13 mouse cellular contexts compared by ENCODE assay signal in genomic region chr11:119208870-119209370, GRCm38 (mm10). TPM values are rescaled to one million over a fixed set of nuclear protein-coding genes. Genes with fewer than 3 reads are reported as not detected.
DNase-seq lines count a peak whose midpoint lies in the region; ATAC-seq and TF ChIP-seq lines count a peak whose summit lies in the region.
"Had no signal": no experiment of that assay in that cellular context is flagged by ENCODE, and none has a peak within 500 bp of the region (broad histone marks: within the 10 kb centered on the region; RNA-seq: fewer than 3 reads in every experiment).

No protein-coding gene starts in this region.

- no peak for TF ChIP-seq CTCF in E14TG2a.4 (conservative IDR thresholded peaks at IDR 0.05; ENCODE audit: low read length)

- DNase-seq in cerebellum, adult 11-12 months: peak; percentile 70
- no peak for DNase-seq in cerebellum, adult 9-11 months
- DNase-seq in hindbrain, embryonic 14.5 days (ENCODE audit: low spot score): no peak
- DNase-seq in hindbrain, embryonic 11.5 days (ENCODE audit: low spot score): no peak
- no peak for DNase-seq in layer of hippocampus, postnatal 25 days (ENCODE audit: extremely low spot score in 1 of 2, low spot score in 1 of 2)
- DNase-seq: kidney, adult 11 months; kidney, postnatal 36 days had no signal

- WGBS in hindbrain, embryonic 14.5 days: 88% methylated on average over 20 of the region's 20 CpGs
- 94% methylated on average over 20 of the region's 20 CpGs for WGBS in hindbrain, embryonic 11.5 days
- 82% methylated on average over 20 of the region's 20 CpGs for WGBS in forebrain, embryonic 16.5 days
- WGBS in kidney, embryonic 15.5 days: 91% methylated on average over 20 of the region's 20 CpGs

- H3K9me3 ChIP-seq in hindbrain, embryonic 14.5 days (ENCODE audit: control insufficient read depth, low read length): no peaks in the 10 kb centered on the region
- no peaks in the 10 kb centered on the region for H3K9me3 ChIP-seq in hindbrain, embryonic 11.5 days (ENCODE audit: control insufficient read depth, low read length)
- H3K9me3 ChIP-seq in E14TG2a.4 (ENCODE audit: low read length): peaks cover 3% of the 10 kb centered on the region; the same call in 1 of the 2 replicates
- H3K9me3 ChIP-seq in forebrain, embryonic 16.5 days (ENCODE audit: control insufficient read depth, low read length): no peaks in the 10 kb centered on the region
- H3K9me3 ChIP-seq in kidney, embryonic 15.5 days (replicated peaks): no peaks in the 10 kb centered on the region
- H3K9me3 ChIP-seq: liver, embryonic 12.5 days had no signal

- no peak overlapping the region; the same call in 1 of the 2 replicates for H3K27ac ChIP-seq in hindbrain, embryonic 14.5 days
- no peak overlapping the region for H3K27ac ChIP-seq in hindbrain, embryonic 11.5 days (ENCODE audit: low read depth, low read length)
- peak overlapping the region; percentile 60 for H3K27ac ChIP-seq in forebrain, embryonic 16.5 days (ENCODE audit: low read length)
- H3K27ac ChIP-seq in kidney, embryonic 15.5 days: no peak overlapping the region
- H3K27ac ChIP-seq: liver, embryonic 12.5 days had no signal

- ATAC-seq in hindbrain, embryonic 14.5 days (ENCODE audit: low FRiP score): peak; percentile 4; the same call in 1 of the 2 replicates
- no peak for ATAC-seq in hindbrain, embryonic 11.5 days (ENCODE audit: low FRiP score)
- ATAC-seq in forebrain, embryonic 16.5 days: no peak; the same call in 1 of the 2 replicates
- ATAC-seq in kidney, embryonic 15.5 days (replicated peaks; ENCODE audit: low FRiP score): no peak
- ATAC-seq: liver, embryonic 12.5 days had no signal

- peaks cover 6% of the 10 kb centered on the region; the same call in 1 of the 2 replicates for H3K4me1 ChIP-seq in hindbrain, embryonic 14.5 days (replicated peaks; ENCODE audit: control insufficient read depth, insufficient read depth, low read length)
- no peaks in the 10 kb centered on the region for H3K4me1 ChIP-seq in hindbrain, embryonic 11.5 days (replicated peaks; ENCODE audit: control insufficient read depth, insufficient read depth, low read length)
- peaks cover 60% of the 10 kb centered on the region for H3K4me1 ChIP-seq in E14TG2a.4 (replicated peaks; ENCODE audit: low read depth, low read length)
- H3K4me1 ChIP-seq in forebrain, embryonic 16.5 days (replicated peaks; ENCODE audit: control insufficient read depth, insufficient read depth, low read length): peaks cover 44% of the 10 kb centered on the region
- peaks cover 27% of the 10 kb centered on the region for H3K4me1 ChIP-seq in kidney, embryonic 15.5 days
- H3K4me1 ChIP-seq: megakaryocyte, embryonic 14.5 days had no signal

- no peak overlapping the region for H3K9ac ChIP-seq in hindbrain, embryonic 14.5 days
- H3K9ac ChIP-seq in hindbrain, embryonic 11.5 days (ENCODE audit: low read depth, low read length): no peak overlapping the region
- H3K9ac ChIP-seq in forebrain, embryonic 16.5 days (replicated peaks; ENCODE audit: low read depth, low read length): no peak overlapping the region
- no peak overlapping the region for H3K9ac ChIP-seq in kidney, embryonic 15.5 days
- H3K9ac ChIP-seq: liver, embryonic 12.5 days had no signal

- H3K36me3 ChIP-seq in hindbrain, embryonic 14.5 days (replicated peaks; ENCODE audit: control insufficient read depth, insufficient read depth): peaks cover 40% of the 10 kb centered on the region
- H3K36me3 ChIP-seq in hindbrain, embryonic 11.5 days (ENCODE audit: control insufficient read depth, insufficient read depth, low read length): peaks cover 9% of the 10 kb centered on the region; the same call in 1 of the 2 replicates
- H3K36me3 ChIP-seq in E14TG2a.4 (ENCODE audit: insufficient read depth, low read length): peaks cover 22% of the 10 kb centered on the region
- H3K36me3 ChIP-seq in forebrain, embryonic 16.5 days (ENCODE audit: control insufficient read depth, insufficient read depth): peaks cover 4% of the 10 kb centered on the region
- H3K36me3 ChIP-seq in kidney, embryonic 15.5 days: peaks cover 36% of the 10 kb centered on the region

- no peak overlapping the region for H3K4me3 ChIP-seq in hindbrain, embryonic 14.5 days (replicated peaks; ENCODE audit: low read length)
- H3K4me3 ChIP-seq in hindbrain, embryonic 11.5 days (ENCODE audit: low read depth, low read length): no peak overlapping the region
- peak overlapping the region; percentile 68 for H3K4me3 ChIP-seq in E14TG2a.4 (replicated peaks; ENCODE audit: low read length)
- H3K4me3 ChIP-seq in forebrain, embryonic 16.5 days (replicated peaks; ENCODE audit: low read length): no peak overlapping the region
- H3K4me3 ChIP-seq in kidney, embryonic 15.5 days (replicated peaks): no peak overlapping the region
- H3K4me3 ChIP-seq: erythroblast, embryonic 14.5 days; liver, embryonic 12.5 days; megakaryocyte, embryonic 14.5 days had no signal

- H3K27me3 ChIP-seq in hindbrain, embryonic 14.5 days (ENCODE audit: control insufficient read depth, insufficient read depth, low read length): no peaks in the 10 kb centered on the region
- no peaks in the 10 kb centered on the region for H3K27me3 ChIP-seq in hindbrain, embryonic 11.5 days (ENCODE audit: control insufficient read depth, insufficient read depth, low read length)
- H3K27me3 ChIP-seq in E14TG2a.4 (ENCODE audit: insufficient read depth, low read length): peaks cover 43% of the 10 kb centered on the region
- H3K27me3 ChIP-seq in forebrain, embryonic 16.5 days (replicated peaks; ENCODE audit: control insufficient read depth, insufficient read depth, low read length): no peaks in the 10 kb centered on the region
- no peaks in the 10 kb centered on the region for H3K27me3 ChIP-seq in kidney, embryonic 15.5 days

- no peak overlapping the region for H3K4me2 ChIP-seq in hindbrain, embryonic 14.5 days (replicated peaks)
- H3K4me2 ChIP-seq in hindbrain, embryonic 11.5 days (replicated peaks; ENCODE audit: low read depth, low read length): no peak overlapping the region
- no peak overlapping the region for H3K4me2 ChIP-seq in forebrain, embryonic 16.5 days (ENCODE audit: low read length)
- H3K4me2 ChIP-seq in kidney, embryonic 15.5 days: no peak overlapping the region
- H3K4me2 ChIP-seq: liver, embryonic 12.5 days had no signal

RNA-seq across cellular contexts. Expression of gene Tbc1d16, which starts 19.4 kb away (rescaled TPM):
- polyA plus RNA-seq in hindbrain, embryonic 14.5 days (2014; fragmentation: Nextera tagmentation; extraction: Ambion mirVana): 39.3 and 41.2 TPM in 2 replicates
- 16.9 and 20.7 TPM in 2 replicates for polyA plus RNA-seq in hindbrain, embryonic 11.5 days (2014; fragmentation: Nextera tagmentation; extraction: Ambion mirVana)
- 52.3 and 54.6 TPM in 2 replicates for polyA plus RNA-seq in forebrain, embryonic 16.5 days (2015; fragmentation: Nextera tagmentation; extraction: Ambion mirVana)
- polyA plus RNA-seq in kidney, embryonic 15.5 days (2015; fragmentation: Nextera tagmentation; extraction: Ambion mirVana): 12.8 and 15.0 TPM in 2 replicates
- total RNA-seq in layer of hippocampus, postnatal 25 days (2021): 10 to 100 TPM; 53.6 to 55.9 TPM

RNA-seq across cellular contexts. Expression of gene Ccdc40, which starts 19.5 kb away (rescaled TPM):
- 12.0 and 14.1 TPM in 2 replicates for polyA plus RNA-seq in hindbrain, embryonic 14.5 days (2014; fragmentation: Nextera tagmentation; extraction: Ambion mirVana)
- polyA plus RNA-seq in hindbrain, embryonic 11.5 days (2014; fragmentation: Nextera tagmentation; extraction: Ambion mirVana): 16.5 and 19.3 TPM in 2 replicates
- polyA plus RNA-seq in forebrain, embryonic 16.5 days (2015; fragmentation: Nextera tagmentation; extraction: Ambion mirVana): 11.5 and 14.1 TPM in 2 replicates
- 4.6 and 6.5 TPM in 2 replicates for polyA plus RNA-seq in kidney, embryonic 15.5 days (2015; fragmentation: Nextera tagmentation; extraction: Ambion mirVana)
- total RNA-seq in layer of hippocampus, postnatal 25 days (2021): 1 to 10 TPM; 1.5 to 5.5 TPM

RNA-seq across cellular contexts. Expression of gene Gaa, which starts 58.8 kb away (rescaled TPM):
- polyA plus RNA-seq in hindbrain, embryonic 14.5 days (2014; fragmentation: Nextera tagmentation; extraction: Ambion mirVana): 78.7 and 82.4 TPM in 2 replicates
- polyA plus RNA-seq in hindbrain, embryonic 11.5 days (2014; fragmentation: Nextera tagmentation; extraction: Ambion mirVana): 12.6 and 15.3 TPM in 2 replicates
- polyA plus RNA-seq in forebrain, embryonic 16.5 days (2015; fragmentation: Nextera tagmentation; extraction: Ambion mirVana): 59.8 and 69.7 TPM in 2 replicates
- polyA plus RNA-seq in kidney, embryonic 15.5 days (2015; fragmentation: Nextera tagmentation; extraction: Ambion mirVana): 53.9 and 64.8 TPM in 2 replicates
- 100 to 1,000 TPM; 304 to 308 TPM for total RNA-seq in layer of hippocampus, postnatal 25 days (2021)
